Mouse (Mus musculus) lung, postnatal 0 days (tissue): ENCODE data around the gene Ifi27. TPM values are rescaled to one million over a fixed set of nuclear protein-coding genes. Genes with fewer than 3 reads are reported as not detected.
"Not testable (repeated sequence)": the region's sequence is repeated elsewhere in the genome, so short reads cannot be mapped to it uniquely, and the experiment has no call there.

ENCODE experiments used
- ATAC-seq: fragments of 200-750 bp; cut with Nextera tagmentation; 2 replicates; pipeline ENCODE4 v1.8.0; 2017; ENCODE audit warnings: moderate library complexity
- DNase-seq: peaks from one replicate; pipeline ENCODE4 v3.0.0-alpha.2; 2016; ENCODE audit warnings: low spot score
- H3K27ac ChIP-seq: fragments of 300-500 bp; sonication (generic); 2 replicates; pipeline ENCODE4 v1.5.1; 2014; ENCODE audit warnings: antibody characterized with exemption, mild to moderate bottlenecking, low read length, mixed read lengths
- H3K27me3 ChIP-seq: fragments of 300-500 bp; sonication (generic); replicated peaks from 2 replicates; pipeline ENCODE4 v1.6.1; 2014; ENCODE audit warnings: low read length, mixed read lengths; ENCODE audit not compliant: insufficient read depth
- H3K36me3 ChIP-seq: fragments of 300-500 bp; sonication (generic); 2 replicates; pipeline ENCODE4 v1.6.1; 2014; ENCODE audit warnings: low read length, mixed read lengths; ENCODE audit not compliant: insufficient read depth
- H3K4me1 ChIP-seq: fragments of 300-500 bp; sonication (generic); 2 replicates; pipeline ENCODE4 v1.6.1; 2014; ENCODE audit warnings: antibody characterized with exemption, low read depth, low read length, mixed read lengths; ENCODE audit not compliant: insufficient read depth
- H3K4me2 ChIP-seq: fragments of 300-500 bp; sonication (generic); replicated peaks from 2 replicates; pipeline ENCODE4 v1.6.1; 2014; ENCODE audit warnings: low read depth, mild to moderate bottlenecking, low read length, moderate library complexity, mixed read lengths
- H3K4me3 ChIP-seq: fragments of 300-500 bp; sonication (generic); 2 replicates; pipeline ENCODE4 v1.5.1; 2014; ENCODE audit warnings: low read depth, low read length
- H3K9ac ChIP-seq: fragments of 300-500 bp; sonication (generic); replicated peaks from 2 replicates; pipeline ENCODE4 v1.6.1; 2014; ENCODE audit warnings: low read depth, mild to moderate bottlenecking
- H3K9me3 ChIP-seq: fragments of 300-500 bp; sonication (generic); 2 replicates; pipeline ENCODE4 v1.6.1; 2016; ENCODE audit warnings: low read length, mixed read lengths
- CTCF ChIP-seq: IDR thresholded peaks from 2 replicates; pipeline ENCODE4 v1.5.1; 2016; ENCODE audit warnings: antibody characterized with exemption, mild to moderate bottlenecking
- EP300 ChIP-seq: IDR thresholded peaks from 2 replicates; pipeline ENCODE4 v1.6.1; 2016; ENCODE audit warnings: antibody characterized with exemption, mild to moderate bottlenecking, control low read depth
- WGBS: fragments of 180-500 bp; shearing (Covaris S2); extraction: QIAGEN DNeasy Blood & Tissue Kit; methylation state at CpG from one replicate; pipeline ENCODE4 v1.1.7; 2014; 5-methylcytosine and 5-hydroxymethylcytosine counted together
- polyA plus RNA-seq: library from polyadenylated mRNA; unstranded; fragments of >200 nt; fragmentation: Nextera tagmentation; extraction: Ambion mirVana; gene quantifications from 2 replicates; pipeline ENCODE4 v1.2.1, GENCODE M21; 2015

The Ifi27 gene
- polyA plus RNA-seq, 1 experiment from 2014 or later, result 69.5 TPM

DNA sequence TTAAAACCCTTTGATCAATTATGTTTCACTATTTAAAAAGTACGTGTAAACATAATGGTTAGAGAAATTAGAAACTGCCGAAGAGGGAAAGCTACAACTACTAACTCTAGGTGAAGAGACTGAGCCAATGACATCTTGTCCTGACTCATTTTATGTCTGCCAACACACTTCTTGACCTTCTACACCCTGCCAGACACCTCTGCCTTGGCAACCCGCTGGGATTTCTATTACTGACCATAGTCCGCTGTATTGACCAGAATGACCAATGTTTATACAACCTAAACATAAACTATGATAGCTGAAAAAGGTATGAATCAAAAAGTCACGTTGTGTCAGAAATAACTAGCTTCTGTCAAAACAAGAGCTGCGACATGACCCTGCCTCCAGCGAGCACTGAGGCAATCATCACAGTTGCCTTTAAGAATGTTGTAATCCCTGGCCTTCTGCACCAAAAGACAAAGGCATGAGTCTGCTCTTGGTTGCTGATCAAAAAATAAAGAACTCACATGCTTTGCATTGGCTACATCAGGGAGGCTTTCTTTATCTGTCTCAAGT is 43.5 kb downstream of the Ifi27 start:
- ATAC-seq, result peak; percentile 39; the same call in 1 of the 2 replicates
- no peaks in the 10 kb centered on the region for H3K9me3 ChIP-seq
- DNase-seq, result peak; percentile 74
- H3K36me3 ChIP-seq, result no peaks in the 10 kb centered on the region
- no peaks in the 10 kb centered on the region for H3K4me1 ChIP-seq
- no peak overlapping the region for H3K4me2 ChIP-seq
- TF ChIP-seq CTCF, result no peak
- no peak; the same call in 1 of the 2 replicates for TF ChIP-seq EP300
- 51% methylated on average over 7 of the region's 7 CpGs for WGBS
- no peak overlapping the region for H3K4me3 ChIP-seq
- no peak overlapping the region for H3K27ac ChIP-seq
- no peak overlapping the region for H3K9ac ChIP-seq
- no peaks in the 10 kb centered on the region for H3K27me3 ChIP-seq

DNA sequence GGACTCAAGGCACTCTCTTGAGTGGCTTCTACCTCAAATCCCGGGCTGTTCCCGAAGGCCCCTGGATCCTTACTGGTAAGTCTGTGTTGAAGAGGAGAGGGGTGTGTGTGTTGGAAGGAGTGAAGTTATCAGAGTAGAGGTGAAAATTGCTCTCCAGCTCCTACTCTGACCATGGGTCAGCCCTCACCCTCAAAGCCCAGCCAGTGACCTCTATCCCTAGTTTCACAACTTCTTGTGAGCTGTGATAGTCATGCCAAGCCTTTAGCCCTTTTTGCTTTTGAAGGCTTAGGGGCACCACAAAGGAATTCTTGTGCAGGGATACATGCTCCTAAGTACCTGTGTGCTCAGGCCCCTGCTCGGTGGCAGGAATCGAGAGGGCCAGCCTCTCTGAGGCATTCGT is 47.7 kb downstream of the Ifi27 start:
- no peaks in the 10 kb centered on the region for H3K4me1 ChIP-seq
- no peak overlapping the region for H3K4me3 ChIP-seq
- TF ChIP-seq CTCF (no peak), EP300 (no peak)
- no peaks in the 10 kb centered on the region for H3K9me3 ChIP-seq
- no peaks in the 10 kb centered on the region for H3K36me3 ChIP-seq
- ATAC-seq (peak; percentile 16), DNase-seq (no peak)
- H3K27ac ChIP-seq, result no peak overlapping the region
- no peaks in the 10 kb centered on the region for H3K27me3 ChIP-seq
- no peak overlapping the region for H3K4me2 ChIP-seq
- no peak overlapping the region for H3K9ac ChIP-seq
- 59% methylated on average over 5 of the region's 5 CpGs for WGBS

DNA sequence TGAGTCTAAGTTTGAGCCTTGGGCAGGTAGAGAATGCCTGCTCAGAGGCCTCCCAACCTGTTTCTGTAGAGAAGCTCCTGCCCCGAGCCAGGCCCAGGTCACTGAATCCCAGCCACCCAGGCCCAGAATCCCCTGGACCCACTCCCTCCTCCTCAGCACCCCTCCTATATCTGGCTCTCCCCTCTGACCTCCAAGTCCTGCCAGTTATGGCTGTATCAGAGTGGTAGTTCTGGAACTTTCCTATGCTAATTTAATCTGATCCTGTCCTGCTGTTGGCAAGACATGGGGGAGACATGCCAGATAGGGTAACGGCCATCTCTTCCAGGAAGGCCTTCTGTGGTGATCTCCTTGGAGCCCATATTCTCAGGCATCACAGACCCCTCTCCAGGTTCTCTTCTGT is 48.8 kb downstream of the Ifi27 start:
- H3K4me2 ChIP-seq, result no peak overlapping the region
- WGBS, result 69% methylated on average over 2 of the region's 2 CpGs
- ATAC-seq, result no peak

DNA sequence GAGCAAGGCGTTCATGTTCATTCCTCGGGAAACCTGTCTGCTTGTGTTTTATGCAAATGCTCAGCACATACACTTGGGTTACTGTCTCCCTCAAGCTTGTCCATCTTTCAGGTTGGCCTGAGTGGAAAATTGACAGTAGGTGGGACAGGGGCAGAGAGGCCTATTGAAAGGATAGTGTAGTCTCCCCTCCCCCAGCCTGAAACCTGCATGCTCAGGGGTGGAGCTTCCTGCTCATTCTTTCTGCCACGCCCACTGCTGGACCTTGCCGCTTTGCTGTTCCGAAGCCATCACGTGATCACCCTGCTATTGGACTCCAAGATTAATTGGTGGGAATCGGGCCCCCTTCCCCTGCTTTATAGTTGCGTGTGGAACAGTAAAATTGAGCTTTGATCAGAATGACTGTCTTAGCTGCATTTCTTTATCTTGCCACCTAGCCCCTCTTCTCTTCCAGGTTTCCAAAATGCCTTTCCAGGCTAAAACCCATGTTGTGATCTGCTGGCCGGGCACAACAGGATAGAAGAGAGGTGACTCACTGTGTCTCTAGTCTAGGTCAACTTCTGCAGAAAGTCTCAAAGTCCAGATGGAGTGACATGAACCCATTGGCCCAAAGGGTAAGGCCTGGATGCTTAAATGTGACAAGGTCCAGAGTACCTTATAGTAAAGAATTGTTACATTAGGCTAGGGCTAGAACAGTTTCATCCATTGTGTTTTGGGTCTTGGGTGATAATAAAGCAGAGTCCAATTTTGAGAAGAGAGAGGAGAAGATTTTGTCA is 50.4 kb downstream of the Ifi27 start:
- not testable (repeated sequence) for H3K4me3 ChIP-seq, ATAC-seq, H3K9ac ChIP-seq, H3K4me1 ChIP-seq, DNase-seq, H3K9me3 ChIP-seq, H3K27ac ChIP-seq, H3K36me3 ChIP-seq, H3K4me2 ChIP-seq, H3K27me3 ChIP-seq
- 63% methylated on average over 9 of the region's 9 CpGs for WGBS

More for the DNA sequence above, 48.8 kb downstream of the Ifi27 start:
- Histone ChIP-seq H3K4me3 (no peak overlapping the region), H3K27ac (no peak overlapping the region), H3K4me1 (no peaks in the 10 kb centered on the region), H3K27me3 (no peaks in the 10 kb centered on the region), H3K9ac (no peak overlapping the region), H3K36me3 (no peaks in the 10 kb centered on the region), H3K9me3 (no peaks in the 10 kb centered on the region)
- no peak for TF ChIP-seq CTCF
- no peak for TF ChIP-seq EP300
- DNase-seq, result no peak

DNA sequence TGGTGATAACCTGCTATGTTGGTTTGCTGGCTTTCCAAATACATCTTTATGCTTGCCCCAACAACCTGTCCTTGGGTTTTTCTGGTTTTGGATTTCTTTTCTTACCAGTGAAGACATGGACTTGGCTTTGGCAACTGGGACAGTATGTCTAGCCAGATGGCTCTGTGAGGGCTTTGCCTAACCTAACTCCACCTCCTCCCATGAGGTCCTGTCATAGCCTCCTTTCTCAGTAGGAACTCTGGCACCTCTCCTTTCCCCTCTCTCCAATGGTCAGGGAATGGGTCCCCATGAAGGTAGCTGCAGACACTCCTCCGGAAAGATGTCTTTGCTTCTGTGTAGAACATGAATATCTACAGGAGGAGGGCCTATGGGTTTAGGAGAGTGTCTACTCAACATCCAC is 52.7 kb downstream of the Ifi27 start:
- H3K27me3 ChIP-seq, result no peaks in the 10 kb centered on the region
- ATAC-seq (peak; percentile 6; the same call in 1 of the 2 replicates), DNase-seq (no peak)
- TF ChIP-seq CTCF, result no peak
- no peak for TF ChIP-seq EP300
- no peak overlapping the region for H3K9ac ChIP-seq
- H3K4me2 ChIP-seq, result no peak overlapping the region
- H3K36me3 ChIP-seq, result no peaks in the 10 kb centered on the region
- no peak overlapping the region for H3K4me3 ChIP-seq
- H3K4me1 ChIP-seq, result no peaks in the 10 kb centered on the region
- no peaks in the 10 kb centered on the region for H3K9me3 ChIP-seq
- 75% methylated on average over 1 of the region's 1 CpGs for WGBS
- peak overlapping the region; percentile 29; the same call in 1 of the 2 replicates for H3K27ac ChIP-seq

DNA sequence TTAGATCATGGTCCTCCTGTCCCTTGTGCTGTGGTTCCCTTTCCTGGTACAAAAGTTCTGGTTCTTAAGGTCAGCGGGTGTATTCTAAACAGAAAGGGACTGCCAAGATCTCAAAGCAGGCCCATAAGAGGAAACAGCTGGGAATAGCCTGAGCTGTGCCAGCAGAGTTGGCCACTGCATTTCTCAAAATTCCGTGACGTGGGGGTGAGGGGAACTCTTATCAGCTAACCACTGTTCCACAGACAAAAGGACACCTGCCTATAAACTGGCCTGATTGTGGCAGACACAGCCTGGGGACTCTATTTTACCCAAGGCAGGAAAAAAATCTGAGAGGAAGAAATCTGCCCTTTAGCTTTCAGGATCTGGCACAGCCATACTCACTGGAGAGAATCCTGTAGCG is 53.3 kb downstream of the Ifi27 start:
- ATAC-seq (peak; percentile 77), DNase-seq (peak; percentile 61)
- TF ChIP-seq EP300, result no peak
- TF ChIP-seq CTCF, result no peak
- 31% methylated on average over 4 of the region's 4 CpGs for WGBS
- Histone ChIP-seq H3K4me2 (no peak overlapping the region), H3K36me3 (no peaks in the 10 kb centered on the region), H3K4me3 (no peak overlapping the region), H3K27me3 (no peaks in the 10 kb centered on the region), H3K4me1 (no peaks in the 10 kb centered on the region), H3K27ac (peak overlapping the region; percentile 29; the same call in 1 of the 2 replicates), H3K9me3 (no peaks in the 10 kb centered on the region), H3K9ac (no peak overlapping the region)
